Mouse (Mus musculus) erythroblast, embryonic 14.5 days (primary cell): ENCODE measurements around the gene Taldo1.

Source experiments
- GATA1 ChIP-seq: IDR thresholded peaks from 2 replicates; pipeline ENCODE4 v1.6.1; 2012; ENCODE audit warnings: low read length, inconsistent platforms, mixed read lengths
- TAL1 ChIP-seq: IDR thresholded peaks from 3 replicates; pipeline ENCODE4 v1.6.1; 2012; ENCODE audit warnings: low read length, inconsistent platforms, mixed read lengths

DNA sequence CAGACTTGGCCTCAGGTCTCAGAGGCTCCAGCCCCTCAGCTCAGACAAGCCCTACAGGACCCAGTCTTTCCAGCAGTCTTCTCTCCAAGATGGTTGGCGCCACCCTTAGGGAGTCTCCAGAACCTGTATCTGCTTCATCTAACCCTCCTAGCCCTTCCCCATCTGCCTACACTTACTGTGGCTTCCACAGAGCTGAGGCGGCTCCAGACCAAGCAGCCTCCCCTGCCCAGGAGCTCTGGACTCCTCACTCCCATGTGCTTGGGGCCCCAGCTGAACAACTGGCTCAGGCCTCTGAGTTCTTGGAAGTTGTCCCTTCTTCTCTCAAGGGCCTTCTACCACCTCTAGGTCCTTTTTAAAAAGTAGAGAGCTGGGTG, 28.3 kb upstream of the Taldo1 start:
- TF ChIP-seq GATA1 (no peak), TAL1 (no peak)
